Mouse (Mus musculus) hindbrain, embryonic 14.5 days (tissue): ENCODE measurements around the gene Ndc1. TPM values are rescaled to one million over a fixed set of nuclear protein-coding genes. Genes with fewer than 3 reads are reported as not detected.

Experiments
- ATAC-seq: fragments of 200-750 bp; cut with Nextera tagmentation; 2 replicates; pipeline ENCODE4 v1.8.0; 2017; ENCODE audit warnings: moderate number of reproducible peaks, mild to moderate bottlenecking, moderate TSS enrichment, moderate library complexity; ENCODE audit not compliant: low FRiP score
- DNase-seq: peaks from one replicate; pipeline ENCODE4 v3.0.0-alpha.2; 2015; ENCODE audit warnings: low spot score
- H3K27ac ChIP-seq: fragments of 300-500 bp; sonication (generic); 2 replicates; pipeline ENCODE4 v1.5.1; 2014; ENCODE audit warnings: mild to moderate bottlenecking, moderate library complexity
- H3K27me3 ChIP-seq: fragments of 300-500 bp; sonication (generic); 2 replicates; pipeline ENCODE4 v1.6.1; 2014; ENCODE audit warnings: mild to moderate bottlenecking, low read length, mixed read lengths; ENCODE audit not compliant: control insufficient read depth, insufficient read depth
- H3K36me3 ChIP-seq: fragments of 300-500 bp; sonication (generic); replicated peaks from 2 replicates; pipeline ENCODE4 v1.6.1; 2014; ENCODE audit not compliant: control insufficient read depth, insufficient read depth
- H3K4me1 ChIP-seq: fragments of 300-500 bp; sonication (generic); replicated peaks from 2 replicates; pipeline ENCODE4 v1.6.1; 2014; ENCODE audit warnings: antibody characterized with exemption, low read length, mixed read lengths; ENCODE audit not compliant: control insufficient read depth, insufficient read depth
- H3K4me2 ChIP-seq: fragments of 300-500 bp; sonication (generic); replicated peaks from 2 replicates; pipeline ENCODE4 v1.6.1; 2014; ENCODE audit warnings: mild to moderate bottlenecking, moderate library complexity
- H3K4me3 ChIP-seq: fragments of 300-500 bp; sonication (generic); replicated peaks from 2 replicates; pipeline ENCODE4 v1.5.1; 2014; ENCODE audit warnings: mild to moderate bottlenecking, low read length
- H3K9ac ChIP-seq: fragments of 300-500 bp; sonication (generic); 2 replicates; pipeline ENCODE4 v1.6.1; 2014
- H3K9me3 ChIP-seq: fragments of 300-500 bp; sonication (generic); 2 replicates; pipeline ENCODE4 v1.6.1; 2016; ENCODE audit warnings: low read length; ENCODE audit not compliant: control insufficient read depth
- WGBS: fragments of 180-500 bp; shearing (Covaris S2); extraction: QIAGEN DNeasy Blood & Tissue Kit; methylation state at CpG from one replicate; pipeline ENCODE4 v1.1.7; 2014; 5-methylcytosine and 5-hydroxymethylcytosine counted together
- polyA plus RNA-seq: library from polyadenylated mRNA; unstranded; fragments of >200 nt; fragmentation: Nextera tagmentation; extraction: Ambion mirVana; gene quantifications from 2 replicates; pipeline ENCODE4 v1.2.1, GENCODE M21; 2014

Gene Ndc1
- polyA plus RNA-seq, 1 experiment from 2014 or later, result 22.3 TPM

- Histone ChIP-seq H3K9ac (no peak overlapping the region), H3K36me3 (peaks cover 70% of the 10 kb centered on the region), H3K27ac (no peak overlapping the region), H3K9me3 (no peaks in the 10 kb centered on the region), H3K4me3 (no peak overlapping the region), H3K4me2 (no peak overlapping the region), H3K4me1 (no peaks in the 10 kb centered on the region), H3K27me3 (no peaks in the 10 kb centered on the region)
- ATAC-seq (no peak), DNase-seq (peak; percentile 45)
- 91% methylated on average over 4 of the region's 4 CpGs for WGBS
These were observed 19.5 kb downstream of the Ndc1 start for GRCm38 (mm10) chr4:107387038-107387437.

- 79% methylated on average over 8 of the region's 8 CpGs for WGBS
- DNase-seq, result no peak
- no peak overlapping the region for H3K4me2 ChIP-seq
- H3K4me3 ChIP-seq, result no peak overlapping the region
- H3K9ac ChIP-seq, result no peak overlapping the region
- no peaks in the 10 kb centered on the region for H3K27me3 ChIP-seq
- H3K9me3 ChIP-seq, result no peaks in the 10 kb centered on the region
- no peak for ATAC-seq
- no peaks in the 10 kb centered on the region for H3K4me1 ChIP-seq
- no peak overlapping the region for H3K27ac ChIP-seq
- H3K36me3 ChIP-seq, result peaks cover 72% of the 10 kb centered on the region
These were observed 19.9 kb downstream of the Ndc1 start for GRCm38 (mm10) chr4:107387465-107387864.

GRCm38 (mm10) chr4:107388291-107388690 is 20.7 kb downstream of the Ndc1 start:
- DNase-seq (no peak), ATAC-seq (no peak)
- no peak overlapping the region for H3K27ac ChIP-seq
- H3K4me2 ChIP-seq, result no peak overlapping the region
- H3K4me1 ChIP-seq, result no peaks in the 10 kb centered on the region
- no peaks in the 10 kb centered on the region for H3K27me3 ChIP-seq
- WGBS, result 88% methylated on average over 2 of the region's 2 CpGs
- H3K4me3 ChIP-seq, result no peak overlapping the region
- peaks cover 73% of the 10 kb centered on the region for H3K36me3 ChIP-seq
- no peaks in the 10 kb centered on the region for H3K9me3 ChIP-seq
- no peak overlapping the region for H3K9ac ChIP-seq

- ATAC-seq, result no peak
- H3K9ac ChIP-seq, result no peak overlapping the region
- H3K27me3 ChIP-seq, result no peaks in the 10 kb centered on the region
- H3K9me3 ChIP-seq, result no peaks in the 10 kb centered on the region
- no peak for DNase-seq
- no peaks in the 10 kb centered on the region for H3K4me1 ChIP-seq
- no peak overlapping the region for H3K4me2 ChIP-seq
- no peak overlapping the region for H3K27ac ChIP-seq
- no peak overlapping the region for H3K4me3 ChIP-seq
- WGBS, result 93% methylated on average over 3 of the region's 3 CpGs
- peaks cover 74% of the 10 kb centered on the region for H3K36me3 ChIP-seq
These were observed 21.8 kb downstream of the Ndc1 start for GRCm38 (mm10) chr4:107389345-107389744.

- H3K9ac ChIP-seq, result no peak overlapping the region
- 97% methylated on average over 2 of the region's 2 CpGs for WGBS
- peaks cover 58% of the 10 kb centered on the region for H3K36me3 ChIP-seq
- H3K27ac ChIP-seq, result no peak overlapping the region
- no peak overlapping the region for H3K4me2 ChIP-seq
- H3K9me3 ChIP-seq, result no peaks in the 10 kb centered on the region
- ATAC-seq, result no peak
- DNase-seq, result no peak
- H3K27me3 ChIP-seq, result no peaks in the 10 kb centered on the region
- H3K4me1 ChIP-seq, result no peaks in the 10 kb centered on the region
- H3K4me3 ChIP-seq, result no peak overlapping the region
These were observed 26.2 kb downstream of the Ndc1 start for GRCm38 (mm10) chr4:107393771-107394170.

GRCm38 (mm10) chr4:107420202-107420601 is 52.6 kb downstream of the Ndc1 start:
- 88% methylated on average over 4 of the region's 4 CpGs for WGBS
- Histone ChIP-seq H3K4me3 (no peak overlapping the region), H3K9ac (no peak overlapping the region), H3K36me3 (0 out of 2 replicates have a peak, but pooled peaks cover 3% of the 10 kb centered on the region), H3K4me2 (no peak overlapping the region), H3K9me3 (no peaks in the 10 kb centered on the region), H3K4me1 (no peaks in the 10 kb centered on the region), H3K27ac (no peak overlapping the region), H3K27me3 (no peaks in the 10 kb centered on the region; the same call in 1 of the 2 replicates)
- ATAC-seq (no peak), DNase-seq (no peak)

GRCm38 (mm10) chr4:107421711-107422110 is 54.1 kb downstream of the Ndc1 start:
- no peaks in the 10 kb centered on the region for H3K36me3 ChIP-seq
- H3K4me2 ChIP-seq, result peak overlapping the region; percentile 31
- no peak for DNase-seq
- no peaks in the 10 kb centered on the region for H3K4me1 ChIP-seq
- no peak overlapping the region for H3K27ac ChIP-seq
- H3K9ac ChIP-seq, result no peak overlapping the region
- no peak for ATAC-seq
- WGBS, result 3% methylated on average over 14 of the region's 14 CpGs
- no peak overlapping the region; the same call in 1 of the 2 replicates for H3K4me3 ChIP-seq
- H3K27me3 ChIP-seq, result no peaks in the 10 kb centered on the region; the same call in 1 of the 2 replicates
- H3K9me3 ChIP-seq, result no peaks in the 10 kb centered on the region

- Histone ChIP-seq H3K4me1 (no peaks in the 10 kb centered on the region), H3K9me3 (no peaks in the 10 kb centered on the region), H3K4me2 (peak overlapping the region; percentile 31; the same call in 1 of the 2 replicates), H3K27me3 (no peaks in the 10 kb centered on the region; the same call in 1 of the 2 replicates), H3K4me3 (no peak overlapping the region), H3K27ac (no peak overlapping the region), H3K9ac (no peak overlapping the region), H3K36me3 (no peaks in the 10 kb centered on the region)
- DNase-seq, result peak; percentile 77
- WGBS, result 23% methylated on average over 6 of the region's 6 CpGs
- ATAC-seq, result no peak
These were observed 54.6 kb downstream of the Ndc1 start for GRCm38 (mm10) chr4:107422176-107422575.

GRCm38 (mm10) chr4:107425616-107426015 is 58.0 kb downstream of the Ndc1 start:
- H3K27me3 ChIP-seq, result no peaks in the 10 kb centered on the region; the same call in 1 of the 2 replicates
- H3K4me2 ChIP-seq, result no peak overlapping the region
- no peaks in the 10 kb centered on the region for H3K4me1 ChIP-seq
- DNase-seq (no peak), ATAC-seq (no peak)
- no peaks in the 10 kb centered on the region for H3K36me3 ChIP-seq
- no peaks in the 10 kb centered on the region for H3K9me3 ChIP-seq
- 92% methylated on average over 12 of the region's 12 CpGs for WGBS
- no peak overlapping the region for H3K4me3 ChIP-seq
- H3K27ac ChIP-seq, result no peak overlapping the region
- H3K9ac ChIP-seq, result no peak overlapping the region

- Histone ChIP-seq H3K36me3 (no peaks in the 10 kb centered on the region), H3K27me3 (no peaks in the 10 kb centered on the region), H3K27ac (no peak overlapping the region), H3K4me2 (no peak overlapping the region), H3K4me3 (no peak overlapping the region), H3K4me1 (no peaks in the 10 kb centered on the region), H3K9ac (no peak overlapping the region), H3K9me3 (no peaks in the 10 kb centered on the region)
- WGBS, result 79% methylated on average over 9 of the region's 9 CpGs
- DNase-seq, result no peak
- ATAC-seq, result no peak
These were observed 59.0 kb downstream of the Ndc1 start for GRCm38 (mm10) chr4:107426631-107427030.
